Mouse (Mus musculus) embryonic stem cell, embryonic (primary cell): ENCODE data around the gene Calr.

Source experiments
- CTCF ChIA-PET, 4 experiments: fragments of 300-600 bp in 2 of 4; fragments of 350-600 bp in 2 of 4; sonication (Branson Sonifier 250); formaldehyde crosslinking; loops; one replicate each; lab custom pipeline; 2022; ENCODE audit warnings: inconsistent platforms in 2 of 4; lab: Charles Lee
- POLR2A ChIA-PET, 4 experiments: fragments of 300-600 bp in 2 of 4; fragments of 350-600 bp in 2 of 4; sonication (Branson Sonifier 250); formaldehyde crosslinking; loops; one replicate each; lab custom pipeline; 2022; ENCODE audit warnings: antibody characterized with exemption in 4 of 4, inconsistent platforms in 1 of 4; lab: Charles Lee

Calr gene

GRCm38 (mm10) chr8:84846722-84847572 is at the start of gene Calr:
TSS of gene Calr (minus strand) at chr8:84846934.
- ChIA-PET CTCF (interaction anchor here (0.6 to 3.0 kb wide), 10 partner anchors 10 to 160 kb away, joined by 3 to 9 read pairs (median 4); partner anchors contain the start of genes Farsa (in 1 of the 4) and Nacc1 (in 1 of the 4)), POLR2A (interaction anchor here (0.5 to 26.4 kb wide), 185 partner anchors 8 to 781 kb away, joined by 3 to 705 read pairs (median 5); partner anchors contain the start of genes Farsa (in 4 of the 4), Syce2 (in 4 of the 4), Dhps (in 3 of the 4) and Dnase2a (in 3 of the 4))

- CTCF ChIA-PET: interaction anchor here in 1 of 4 experiments (0.7 kb wide), 1 partner anchor 14 kb away, joined by 3 read pairs; no protein-coding TSS in a partner anchor
- POLR2A ChIA-PET: interaction anchor here in 3 of 4 experiments (0.6 to 6.5 kb wide), 15 partner anchors 8 to 557 kb away, joined by 3 to 115 read pairs (median 3); partner anchors contain the start of genes Calr (in 2 of the 3), Dnase2a (in 2 of the 3), Klf1 (in 1 of the 3) and Syce2 (in 1 of the 3)
Observed at GRCm38 (mm10) chr8:84895963-84896362, 49.2 kb upstream of the Calr start.

- ChIA-PET CTCF (interaction anchor here (0.5 to 3.3 kb wide), 28 partner anchors 9 to 503 kb away, joined by 3 to 54 read pairs (median 4); partner anchors contain the start of genes Dnase2a (in 1 of the 4), Klf1 (in 1 of the 4), Lyl1 (in 1 of the 4) and Nacc1 (in 1 of the 4)), POLR2A (interaction anchor here (0.5 to 6.5 kb wide), 85 partner anchors 9 to 789 kb away, joined by 3 to 121 read pairs (median 5); partner anchors contain the start of genes Calr (in 3 of the 4), Dnase2a (in 3 of the 4), Syce2 (in 3 of the 4) and Farsa (in 2 of the 4))
Observed at GRCm38 (mm10) chr8:84893709-84894134, 47.0 kb upstream of the Calr start, which contains the start of gene Gcdh. TSS of gene Gcdh (minus strand) at chr8:84893921.

DNA sequence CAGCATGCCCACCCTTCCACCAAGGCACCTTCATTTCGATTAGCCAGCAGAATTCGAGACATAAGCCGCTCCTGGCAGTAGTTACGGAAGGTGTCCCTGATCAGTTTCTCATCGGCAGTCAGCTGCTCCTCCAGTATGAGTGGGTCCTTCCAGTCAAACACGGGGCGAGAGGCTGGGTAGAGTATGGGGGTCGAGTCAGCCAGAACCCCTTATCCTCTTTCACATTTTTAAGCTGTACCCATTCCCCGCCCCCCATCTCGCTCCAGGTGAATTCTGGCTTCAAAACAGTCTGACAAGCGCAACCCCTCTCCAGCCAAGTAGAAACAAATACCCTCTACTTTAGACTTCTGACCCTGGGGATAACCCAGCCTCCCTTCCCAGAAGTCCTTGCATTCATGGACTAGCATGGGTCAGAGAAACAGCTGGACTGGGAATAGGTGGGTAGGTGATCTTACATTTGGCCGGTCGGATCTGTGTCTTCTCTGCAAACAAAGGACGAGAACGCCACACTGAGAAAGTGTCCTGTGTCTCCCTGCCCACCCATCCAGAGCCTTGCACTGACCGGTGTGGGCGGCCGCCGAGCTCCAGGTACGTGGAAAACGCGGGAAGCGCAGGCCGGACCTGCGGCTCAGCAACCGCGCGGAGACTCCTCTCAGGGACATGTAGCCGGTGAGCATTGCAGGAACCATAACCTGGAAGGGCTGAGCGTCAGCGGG is 46.4 kb upstream of the Calr start:
- POLR2A ChIA-PET: interaction anchor here (0.5 to 6.5 kb wide), 81 partner anchors 10 to 788 kb away, joined by 3 to 121 read pairs (median 5); partner anchors contain the start of genes Calr (in 3 of the 4), Dnase2a (in 3 of the 4), Syce2 (in 3 of the 4) and Farsa (in 2 of the 4)
- CTCF ChIA-PET: interaction anchor here (0.5 to 3.3 kb wide), 24 partner anchors 10 to 504 kb away, joined by 3 to 54 read pairs (median 4); partner anchors contain the start of genes Dnase2a (in 1 of the 4), Klf1 (in 1 of the 4), Lyl1 (in 1 of the 4) and Nacc1 (in 1 of the 4)

DNA sequence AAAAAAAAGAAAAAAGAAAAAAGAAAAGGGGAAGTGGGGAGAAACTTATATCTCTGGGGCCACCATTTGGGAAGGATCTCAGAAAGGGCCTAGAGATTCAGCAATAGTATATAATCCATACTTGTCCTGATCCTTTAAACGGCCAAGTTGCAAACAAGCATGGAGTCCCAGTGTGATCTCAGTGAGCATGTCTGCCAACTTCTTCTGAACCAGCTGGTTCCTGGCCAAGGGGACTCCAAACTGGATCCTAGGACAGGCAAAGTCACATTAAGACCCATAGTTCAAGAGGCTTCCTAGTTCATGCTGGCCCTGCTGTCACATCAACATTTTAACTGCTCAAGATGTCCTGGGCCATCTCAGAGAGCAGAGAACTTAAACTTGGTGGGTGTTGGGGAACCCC is 42.4 kb upstream of the Calr start:
- POLR2A ChIA-PET: interaction anchor here in 2 of 4 experiments (0.8 to 6.5 kb wide), 8 partner anchors 9 to 55 kb away, joined by 3 to 115 read pairs (median 4); partner anchors contain the start of genes Klf1 (in 2 of the 2) and Syce2 (in 1 of the 2)
- CTCF ChIA-PET: interaction anchor here in 3 of 4 experiments (0.5 to 1.8 kb wide), 4 partner anchors 26 to 152 kb away, joined by 3 to 5 read pairs (median 4); no protein-coding TSS in a partner anchor

- ChIA-PET POLR2A (interaction anchor here in 2 of 4 experiments (1.0 to 4.1 kb wide), 4 partner anchors 9 to 16 kb away, joined by 3 to 19 read pairs (median 4); partner anchors contain the start of genes Klf1 (in 1 of the 2) and Syce2 (in 1 of the 2)), CTCF (interaction anchor here in 2 of 4 experiments (0.6 to 1.8 kb wide), 2 partner anchors 40 to 78 kb away, joined by 5 read pairs; no protein-coding TSS in a partner anchor)
Observed at GRCm38 (mm10) chr8:84888280-84888679, 41.5 kb upstream of the Calr start.

- ChIA-PET CTCF (interaction anchor here in 1 of 4 experiments (1.4 kb wide), 1 partner anchor 18 kb away, joined by 3 read pairs; no protein-coding TSS in a partner anchor), POLR2A (interaction anchor here in 2 of 4 experiments (0.9 to 5.6 kb wide), 8 partner anchors 8 to 38 kb away, joined by 3 to 46 read pairs (median 20); partner anchors contain the start of genes Gcdh (in 2 of the 2), Calr (in 1 of the 2), Farsa (in 1 of the 2) and Syce2 (in 1 of the 2))
Observed at GRCm38 (mm10) chr8:84884728-84885127, 38.0 kb upstream of the Calr start.

GRCm38 (mm10) chr8:84878915-84879314 is 32.2 kb upstream of the Calr start:
- CTCF ChIA-PET: interaction anchor here in 1 of 4 experiments (1.5 kb wide), 1 partner anchor 24 kb away, joined by 6 read pairs; no protein-coding TSS in a partner anchor
- POLR2A ChIA-PET: interaction anchor here (0.6 to 3.2 kb wide), 11 partner anchors 9 to 1281 kb away, joined by 3 to 12 read pairs (median 4); partner anchors contain the start of genes Farsa (in 1 of the 4), Gcdh (in 1 of the 4) and Klf1 (in 1 of the 4)

- CTCF ChIA-PET: interaction anchor here in 2 of 4 experiments (0.7 to 1.5 kb wide), 4 partner anchors 26 to 168 kb away, joined by 3 to 6 read pairs (median 3); no protein-coding TSS in a partner anchor
- POLR2A ChIA-PET: interaction anchor here (0.7 to 3.2 kb wide), 24 partner anchors 12 to 194 kb away, joined by 3 to 12 read pairs (median 4); partner anchors contain the start of genes Calr (in 3 of the 4), Dhps (in 1 of the 4), Dnase2a (in 1 of the 4) and Farsa (in 1 of the 4)
Observed at GRCm38 (mm10) chr8:84877297-84878035, 30.7 kb upstream of the Calr start.

DNA sequence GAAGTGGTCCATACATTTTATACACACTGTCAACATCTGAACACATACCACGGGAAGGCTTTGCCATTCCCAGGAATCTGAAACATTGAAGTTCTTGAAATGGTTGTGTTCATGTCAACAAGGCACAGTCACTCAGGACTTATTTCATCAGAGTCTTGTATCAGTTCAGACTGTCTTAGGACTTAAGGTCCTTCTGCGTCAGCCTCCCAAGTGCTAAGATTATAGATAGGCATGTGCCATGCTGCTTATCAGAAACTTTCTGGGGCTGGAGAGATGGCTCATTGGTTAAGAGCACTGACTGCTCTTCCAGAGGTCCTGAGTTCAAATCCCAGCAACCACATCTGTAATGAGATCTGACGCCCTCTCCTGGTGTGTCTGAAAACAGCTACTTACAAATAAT is 27.6 kb upstream of the Calr start:
- ChIA-PET POLR2A (interaction anchor here in 2 of 4 experiments (1.0 to 23.0 kb wide), 8 partner anchors 9 to 41 kb away, joined by 3 to 705 read pairs (median 5); partner anchors contain the start of genes Calr (in 2 of the 2), Gadd45gip1 (in 2 of the 2), Rad23a (in 2 of the 2) and Gcdh (in 1 of the 2)), CTCF (no interaction called here)

GRCm38 (mm10) chr8:84873016-84873415 is 26.3 kb upstream of the Calr start:
- ChIA-PET CTCF (interaction anchor here in 3 of 4 experiments (1.3 to 2.7 kb wide), 6 partner anchors 10 to 57 kb away, joined by 5 to 18 read pairs (median 7); partner anchors contain the start of genes Gcdh (in 1 of the 3) and Klf1 (in 1 of the 3)), POLR2A (interaction anchor here (0.7 to 23.0 kb wide), 25 partner anchors 9 to 198 kb away, joined by 3 to 705 read pairs (median 11); partner anchors contain the start of genes Calr (in 3 of the 4), Farsa (in 2 of the 4), Gadd45gip1 (in 2 of the 4) and Gcdh (in 2 of the 4))

DNA sequence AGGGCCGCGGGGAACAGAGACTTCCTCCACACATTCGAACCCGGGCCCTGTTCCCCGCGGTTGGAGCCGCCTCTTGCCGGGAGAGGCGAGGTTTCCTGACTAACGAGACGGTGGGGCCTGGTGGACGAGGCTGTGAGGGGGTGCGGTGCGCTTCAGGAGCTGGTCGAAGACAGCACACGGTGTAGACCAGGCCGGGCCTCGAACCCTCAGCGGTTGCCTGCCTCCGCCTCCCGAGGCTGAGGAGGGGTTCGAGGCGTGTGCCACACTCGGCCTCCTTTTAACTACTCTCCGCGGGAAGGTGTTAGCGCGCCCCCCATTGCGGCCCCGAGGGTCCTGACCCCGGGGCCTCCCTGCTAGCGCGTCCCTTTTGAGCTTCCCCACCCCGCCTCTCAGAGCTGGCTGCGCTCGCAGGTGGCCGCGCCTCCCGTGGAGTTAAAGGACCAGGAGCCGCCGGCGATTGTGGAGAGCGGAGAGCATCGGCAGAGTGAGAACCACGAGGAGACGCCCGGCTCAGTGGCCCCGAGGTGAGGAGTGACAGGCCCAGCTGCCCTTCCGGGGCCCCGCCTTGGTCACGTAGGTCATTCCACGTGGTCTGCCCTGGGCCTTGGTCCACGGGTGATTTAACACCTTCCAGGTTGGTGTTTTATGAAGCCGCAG is 25.7 kb upstream of the Calr start:
- CTCF ChIA-PET: interaction anchor here in 3 of 4 experiments (0.9 to 2.7 kb wide), 13 partner anchors 9 to 169 kb away, joined by 3 to 18 read pairs (median 5); partner anchors contain the start of genes Farsa (in 1 of the 3), Gcdh (in 1 of the 3), Klf1 (in 1 of the 3) and Rad23a (in 1 of the 3)
- POLR2A ChIA-PET: interaction anchor here (0.7 to 23.0 kb wide), 47 partner anchors 8 to 426 kb away, joined by 3 to 705 read pairs (median 5); partner anchors contain the start of genes Calr (in 4 of the 4), Farsa (in 4 of the 4), Gcdh (in 3 of the 4) and Rad23a (in 3 of the 4)

GRCm38 (mm10) chr8:84871376-84872308 is 24.9 kb upstream of the Calr start, which contains the start of gene Syce2:
TSS of gene Syce2 (plus strand) at chr8:84872111.
- CTCF ChIA-PET: interaction anchor here in 3 of 4 experiments (0.6 to 2.7 kb wide), 18 partner anchors 8 to 508 kb away, joined by 3 to 18 read pairs (median 4); partner anchors contain the start of genes Farsa (in 1 of the 3), Gcdh (in 1 of the 3), Klf1 (in 1 of the 3) and Rad23a (in 1 of the 3)
- POLR2A ChIA-PET: interaction anchor here (0.7 to 23.0 kb wide), 58 partner anchors 7 to 1785 kb away, joined by 3 to 705 read pairs (median 5); partner anchors contain the start of genes Calr (in 4 of the 4), Farsa (in 4 of the 4), Gcdh (in 3 of the 4) and Rad23a (in 3 of the 4)
